Mouse (Mus musculus) heart, adult 10 weeks (tissue): ENCODE results near the gene Cryab. TPM values are rescaled to one million over a fixed set of nuclear protein-coding genes. Genes with fewer than 3 reads are reported as not detected.

Experiments used
- polyA plus RNA-seq: library from polyadenylated mRNA; stranded (reverse); fragments of 350-450 nt; fragmentation: Illumina TruSeq; extraction: RNeasy Lipid Tissue Mini Kit (QIAGEN cat#74804); gene quantifications from one replicate; pipeline ENCODE4 v1.2.3, GENCODE M21; 2014; ENCODE audit warnings: low read depth, low replicate concordance

Cryab gene
- 3,470 TPM for polyA plus RNA-seq

DNA sequence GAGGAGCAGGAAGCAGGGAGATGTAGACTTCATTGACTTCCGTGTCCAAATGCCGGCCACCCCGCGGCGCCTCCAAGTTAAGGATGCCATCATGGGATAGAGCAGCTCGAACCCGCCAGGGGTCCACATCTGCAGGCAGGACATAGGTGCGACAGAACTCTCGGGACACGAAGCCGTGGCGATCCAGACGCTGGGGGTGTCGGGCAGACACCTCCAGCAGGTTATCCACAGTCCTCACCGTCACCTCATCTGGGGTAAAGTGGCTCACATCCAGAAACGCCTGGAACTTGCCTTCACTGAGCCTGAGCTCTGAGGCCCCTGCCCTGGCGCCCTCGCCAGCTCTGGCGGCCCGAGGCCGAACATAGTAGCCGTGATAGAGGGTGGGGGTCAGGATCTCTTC, at the start of gene Cryab:
TSS of gene Cryab (plus strand) at position 3 of the 400 bp plus-strand sequence.

DNA sequence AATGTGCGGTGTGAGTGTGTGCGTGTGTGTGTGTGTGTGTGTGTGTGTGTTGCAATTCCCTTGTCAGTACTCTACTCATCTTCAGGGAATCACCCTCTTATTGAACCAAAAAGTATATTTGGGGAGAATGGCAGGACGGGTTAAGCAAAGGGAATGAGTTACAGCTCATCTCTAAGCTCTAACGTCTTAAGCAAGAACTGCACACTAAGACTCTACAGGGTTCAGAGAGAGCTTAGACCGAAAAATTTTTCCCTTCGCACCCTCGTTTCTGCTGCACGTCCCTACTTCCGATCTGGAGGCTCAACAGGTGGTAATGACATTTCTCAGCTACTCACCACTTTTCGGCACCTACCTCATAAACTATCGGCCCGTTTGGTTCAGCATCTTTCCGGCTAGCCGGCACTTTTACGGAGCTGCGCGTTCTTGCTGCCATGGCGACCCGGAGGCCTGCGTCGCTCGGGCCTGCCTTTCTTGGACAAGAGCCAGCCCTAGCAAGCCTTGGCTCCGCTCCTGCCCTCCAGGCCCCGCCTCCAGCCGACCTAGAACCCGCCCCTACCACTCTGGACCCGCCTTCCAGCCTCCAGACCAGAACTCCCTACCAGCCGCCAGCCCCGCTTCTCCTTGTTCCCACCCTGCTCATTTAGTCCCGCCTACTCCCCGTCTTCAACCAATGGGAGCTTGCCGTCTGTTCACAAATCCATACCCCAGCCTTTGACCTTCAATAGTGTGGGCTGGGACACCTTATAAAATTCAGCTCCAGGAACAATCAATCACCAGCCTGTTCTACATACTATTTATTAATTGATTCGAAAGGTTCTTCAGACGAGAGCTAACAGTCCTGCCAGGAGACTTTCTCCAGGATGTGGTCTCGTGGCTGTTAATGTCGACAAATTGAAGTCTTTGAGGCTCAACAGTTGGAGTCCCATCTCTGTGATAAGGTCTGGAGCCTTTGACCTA, 11.9 kb upstream of the Cryab start, which contains the start of gene Dixdc1:
TSS of gene Dixdc1 (minus strand) at position 604 of the 957 bp plus-strand sequence.

DNA sequence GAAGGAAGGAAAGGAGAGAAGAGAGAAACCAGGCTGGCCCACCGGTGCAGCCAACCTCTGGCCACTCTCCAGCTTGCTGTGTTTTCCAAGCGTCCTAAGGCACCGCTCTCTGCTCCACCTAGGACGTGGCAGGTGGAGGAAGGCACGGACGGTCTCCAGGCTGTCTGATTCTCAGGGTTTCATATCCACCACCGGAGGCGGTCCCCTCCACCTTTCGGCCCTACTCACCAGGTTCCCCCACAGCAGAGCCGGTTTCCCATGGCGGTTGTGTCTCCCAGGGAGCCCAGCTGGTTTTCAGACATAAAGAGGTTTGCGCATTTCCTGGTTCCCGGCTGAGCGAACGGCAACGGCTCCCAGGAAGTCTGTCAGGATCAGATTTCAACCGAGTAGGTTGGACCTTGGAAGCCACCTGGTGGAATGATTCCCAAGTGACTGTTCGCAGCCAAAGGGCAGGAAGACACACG, 4.9 kb upstream of the Cryab start, which contains the start of gene 2310030G06Rik:
TSS of gene 2310030G06Rik (minus strand) at position 323 of the 464 bp plus-strand sequence.

DNA sequence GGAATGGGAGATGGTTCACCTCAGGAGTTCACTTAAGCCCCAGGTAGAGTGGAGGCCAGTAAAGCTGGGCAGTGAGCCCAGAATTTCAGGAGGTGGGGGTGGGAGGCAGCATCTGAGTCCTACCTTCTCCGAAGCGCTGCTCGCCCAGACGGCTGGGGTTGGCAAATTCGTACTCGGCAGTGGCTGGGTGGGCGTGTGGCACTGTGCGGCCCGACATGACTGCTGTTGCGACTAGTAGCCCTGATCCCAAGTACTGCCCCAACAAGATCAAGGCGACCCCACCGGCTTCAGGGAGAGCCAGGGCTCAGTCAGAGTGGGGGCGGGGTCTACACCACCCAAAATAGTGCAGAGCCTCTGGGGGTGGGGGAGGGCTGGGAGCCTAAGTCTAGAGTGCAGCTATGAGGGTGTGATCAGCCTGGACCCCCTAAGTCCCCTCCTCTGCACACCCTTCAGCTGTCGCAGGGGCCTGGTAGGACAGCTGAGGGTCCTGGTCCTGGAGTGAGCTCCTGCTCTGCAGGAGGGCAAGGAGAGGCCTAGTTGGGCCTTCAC, 1.0 kb downstream of the Cryab start, which contains the start of gene Hspb2:
TSS of gene Hspb2 (minus strand) at position 301 of the 549 bp plus-strand sequence.

DNA sequence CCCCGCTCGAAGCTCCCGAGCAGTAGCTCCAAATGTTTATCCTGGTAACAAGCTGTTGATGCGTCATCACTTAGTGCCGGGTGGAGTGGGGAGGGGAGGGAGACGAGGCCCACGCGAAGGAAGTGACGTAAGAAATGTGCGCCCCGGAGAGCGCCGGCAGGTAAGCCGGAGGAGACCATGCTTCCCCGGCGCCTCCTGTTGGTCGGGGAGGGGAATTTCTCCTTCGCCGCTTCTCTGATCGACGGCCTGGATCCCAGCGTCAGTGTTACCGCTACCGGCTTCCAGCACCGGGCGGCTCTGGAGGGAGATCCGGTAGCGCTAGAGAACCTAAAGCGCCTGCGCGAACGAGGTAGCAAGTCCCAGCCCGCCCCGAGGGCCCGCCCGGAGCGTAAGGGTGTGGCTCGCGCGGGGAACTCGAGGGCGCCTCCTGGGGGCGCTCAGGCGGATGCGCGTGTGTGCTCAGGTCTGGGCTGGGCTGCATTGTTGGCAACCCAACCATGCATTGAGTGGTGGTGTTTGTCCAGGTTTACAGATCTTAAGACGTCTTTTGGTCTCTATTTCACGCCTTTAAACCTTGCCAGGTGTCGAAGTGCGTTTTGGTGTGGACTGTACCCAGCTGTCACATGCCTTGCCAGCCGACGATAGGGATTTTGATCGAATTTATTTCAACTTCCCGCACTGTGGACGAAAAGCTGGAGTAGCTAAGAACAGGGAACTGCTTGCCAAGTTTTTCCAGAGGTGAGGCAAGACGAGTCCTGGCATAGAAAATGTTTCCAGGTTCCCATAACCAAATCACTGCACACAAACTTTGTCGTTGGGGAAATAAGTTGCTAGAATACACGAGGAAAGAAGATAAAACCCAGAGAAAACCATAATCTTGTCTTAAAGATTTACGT, 17.2 kb downstream of the Cryab start, which contains the start of gene Fdxacb1:
TSS of gene Fdxacb1 (plus strand) at position 130 of the 896 bp plus-strand sequence.

DNA sequence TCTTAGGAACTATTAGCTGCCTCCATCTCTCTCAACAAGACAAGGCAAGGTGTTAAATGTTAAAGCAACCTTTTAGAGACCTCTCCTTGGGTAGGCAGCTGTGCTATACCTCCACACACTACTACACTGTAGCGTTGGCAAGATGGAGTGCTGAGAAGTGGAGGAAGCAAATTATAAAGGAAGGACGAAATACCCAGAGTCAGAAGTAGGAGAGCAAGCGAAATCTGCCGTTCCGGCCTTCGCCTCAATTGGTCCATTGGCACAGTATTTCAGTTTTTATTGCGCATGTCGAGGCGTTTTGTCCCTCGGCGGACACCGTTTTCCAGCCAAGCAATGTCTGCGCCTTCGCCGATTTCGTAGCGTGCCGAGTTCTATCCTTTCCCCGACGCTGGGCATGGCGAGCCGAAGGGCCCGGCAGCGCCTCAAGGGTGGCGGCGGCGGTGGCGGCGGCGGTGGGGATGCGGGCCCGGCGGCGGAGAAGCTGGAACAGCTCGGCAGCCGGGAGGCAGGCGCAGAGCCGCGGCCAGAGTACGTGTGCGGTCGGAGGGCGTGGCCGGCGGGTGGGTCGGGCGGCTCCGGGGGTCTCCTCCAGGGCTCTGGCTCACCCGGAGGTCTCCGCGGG, 24.0 kb downstream of the Cryab start, which contains the start of the genes Alg9 and 1110032A03Rik:
TSS of gene Alg9 (plus strand) at position 29 of the 622 bp plus-strand sequence.
TSS of gene 1110032A03Rik (minus strand) at position 530 of the 622 bp plus-strand sequence.

Other genes starting within 250 kb of the Cryab start
- 83.2 TPM for gene Pts, start 222.6 kb upstream of the Cryab start, polyA plus RNA-seq
- 2.7 TPM for gene Il18, start 196.5 kb upstream of the Cryab start, polyA plus RNA-seq
- gene Bco2, start 196.1 kb upstream of the Cryab start, polyA plus RNA-seq = 0.29 TPM
- not detected for gene Tex12, start 190.0 kb upstream of the Cryab start, polyA plus RNA-seq
- gene Sdhd, start 147.5 kb upstream of the Cryab start, polyA plus RNA-seq = 841 TPM
- gene Timm8b, start 147.4 kb upstream of the Cryab start, polyA plus RNA-seq = 365 TPM
- 2.1 TPM for gene Pih1d2, start 134.0 kb upstream of the Cryab start, polyA plus RNA-seq
- gene Nkapd1, start 133.9 kb upstream of the Cryab start, polyA plus RNA-seq = 10.0 TPM
- 316 TPM for gene Dlat, start 91.5 kb upstream of the Cryab start, polyA plus RNA-seq
- 4.7 TPM for gene Dixdc1, start 11.8 kb upstream of the Cryab start, polyA plus RNA-seq
- gene 2310030G06Rik, start 4.8 kb upstream of the Cryab start, polyA plus RNA-seq = 11.4 TPM
- 187 TPM for gene Hspb2, start 1.0 kb downstream of the Cryab start, polyA plus RNA-seq
- gene Fdxacb1, start 16.9 kb downstream of the Cryab start, polyA plus RNA-seq = 4.2 TPM
- gene Alg9, start 23.7 kb downstream of the Cryab start, polyA plus RNA-seq = 9.2 TPM
- 26.6 TPM for gene 1110032A03Rik, start 24.2 kb downstream of the Cryab start, polyA plus RNA-seq
- gene Ppp2r1b, start 94.0 kb downstream of the Cryab start, polyA plus RNA-seq = 6.4 TPM